Mouse (Mus musculus) forebrain, embryonic 11.5 days (tissue): Measurements from ENCODE around the gene Hdac11. TPM values are rescaled to one million over a fixed set of nuclear protein-coding genes. Genes with fewer than 3 reads are reported as not detected.

ENCODE experiments used
- ATAC-seq: fragments of 200-750 bp; cut with Nextera tagmentation; replicated peaks from 2 replicates; pipeline ENCODE4 v1.8.0; 2017; ENCODE audit warnings: moderate TSS enrichment; ENCODE audit not compliant: low FRiP score
- DNase-seq: peaks from one replicate; pipeline ENCODE4 v3.0.0-alpha.2; 2017; ENCODE audit warnings: low spot score
- H3K27ac ChIP-seq: fragments of 300-500 bp; sonication (generic); 2 replicates; pipeline ENCODE4 v1.5.1; 2014; ENCODE audit warnings: low read depth, low read length
- H3K27me3 ChIP-seq: fragments of 300-500 bp; sonication (generic); 2 replicates; pipeline ENCODE4 v1.6.1; 2014; ENCODE audit warnings: mild to moderate bottlenecking, low read length, mixed read lengths; ENCODE audit not compliant: control insufficient read depth, insufficient read depth
- H3K36me3 ChIP-seq: fragments of 300-500 bp; sonication (generic); 2 replicates; pipeline ENCODE4 v1.6.1; 2014; ENCODE audit warnings: mild to moderate bottlenecking, low read length, moderate library complexity, mixed read lengths; ENCODE audit not compliant: control insufficient read depth, insufficient read depth
- H3K4me1 ChIP-seq: fragments of 300-500 bp; sonication (generic); replicated peaks from 2 replicates; pipeline ENCODE4 v1.6.1; 2014; ENCODE audit warnings: low read length, mixed read lengths; ENCODE audit not compliant: control insufficient read depth, insufficient read depth
- H3K4me2 ChIP-seq: fragments of 300-500 bp; sonication (generic); 2 replicates; pipeline ENCODE4 v1.6.1; 2014; ENCODE audit warnings: low read depth, mild to moderate bottlenecking, low read length, moderate library complexity, mixed read lengths; ENCODE audit not compliant: severe bottlenecking
- H3K4me3 ChIP-seq: fragments of 300-500 bp; sonication (generic); 2 replicates; pipeline ENCODE4 v1.5.1; 2014; ENCODE audit warnings: low read depth, low read length
- H3K9ac ChIP-seq: fragments of 300-500 bp; sonication (generic); 2 replicates; pipeline ENCODE4 v1.6.1; 2014; ENCODE audit warnings: low read length
- H3K9me3 ChIP-seq: fragments of 300-500 bp; sonication (generic); 2 replicates; pipeline ENCODE4 v1.6.1; 2016; ENCODE audit warnings: low read length, mixed read lengths; ENCODE audit not compliant: control insufficient read depth
- WGBS: fragments of 180-500 bp; shearing (Covaris S2); extraction: QIAGEN DNeasy Blood & Tissue Kit; methylation state at CpG from one replicate; pipeline ENCODE4 v1.1.7; 2014; 5-methylcytosine and 5-hydroxymethylcytosine counted together
- polyA plus RNA-seq: library from polyadenylated mRNA; unstranded; fragments of >200 nt; fragmentation: Nextera tagmentation; extraction: Ambion mirVana; gene quantifications from 2 replicates; pipeline ENCODE4 v1.2.1, GENCODE M21; 2014

Gene Hdac11
- polyA plus RNA-seq, 1 experiment from 2014 or later, result 14.5 TPM

- Histone ChIP-seq H3K27ac (no peak overlapping the region), H3K4me1 (no peaks in the 10 kb centered on the region), H3K9me3 (no peaks in the 10 kb centered on the region), H3K4me3 (no peak overlapping the region), H3K9ac (no peak overlapping the region), H3K27me3 (no peaks in the 10 kb centered on the region), H3K4me2 (no peak overlapping the region), H3K36me3 (no peaks in the 10 kb centered on the region)
- no peak for DNase-seq
- 80% methylated on average over 3 of the region's 3 CpGs for WGBS
- no peak for ATAC-seq
Observed at GRCm38 (mm10) chr6:91192421-91192820, 36.0 kb downstream of the Hdac11 start.

- ATAC-seq, result no peak
- no peak overlapping the region for H3K4me2 ChIP-seq
- no peak overlapping the region for H3K4me3 ChIP-seq
- 65% methylated on average over 1 of the region's 1 CpGs for WGBS
- H3K9me3 ChIP-seq, result no peaks in the 10 kb centered on the region
- H3K27me3 ChIP-seq, result no peaks in the 10 kb centered on the region
- no peak overlapping the region for H3K9ac ChIP-seq
- no peak for DNase-seq
- H3K4me1 ChIP-seq, result no peaks in the 10 kb centered on the region
- H3K36me3 ChIP-seq, result no peaks in the 10 kb centered on the region
- H3K27ac ChIP-seq, result no peak overlapping the region
Observed at GRCm38 (mm10) chr6:91192851-91193545, 36.5 kb downstream of the Hdac11 start.

- Histone ChIP-seq H3K9ac (no peak overlapping the region), H3K9me3 (no peaks in the 10 kb centered on the region), H3K4me1 (peaks cover 11% of the 10 kb centered on the region), H3K27ac (no peak overlapping the region), H3K4me3 (no peak overlapping the region), H3K27me3 (no peaks in the 10 kb centered on the region), H3K4me2 (no peak overlapping the region), H3K36me3 (no peaks in the 10 kb centered on the region)
- 68% methylated on average over 2 of the region's 2 CpGs for WGBS
- DNase-seq, result no peak
- ATAC-seq, result no peak
Observed at GRCm38 (mm10) chr6:91198456-91198855, 42.0 kb downstream of the Hdac11 start.

- Histone ChIP-seq H3K9me3 (no peaks in the 10 kb centered on the region), H3K27ac (peak overlapping the region; percentile 51), H3K4me2 (no peak overlapping the region), H3K36me3 (no peaks in the 10 kb centered on the region), H3K4me1 (peaks cover 11% of the 10 kb centered on the region), H3K27me3 (no peaks in the 10 kb centered on the region), H3K4me3 (no peak overlapping the region), H3K9ac (peak overlapping the region; percentile 24; the same call in 1 of the 2 replicates)
- peak; percentile 82 for DNase-seq
- ATAC-seq, result peak; percentile 78
- 36% methylated on average over 8 of the region's 8 CpGs for WGBS
Observed at GRCm38 (mm10) chr6:91200429-91201188, 44.1 kb downstream of the Hdac11 start.

- H3K27ac ChIP-seq, result no peak overlapping the region
- no peak overlapping the region for H3K4me3 ChIP-seq
- H3K9ac ChIP-seq, result no peak overlapping the region
- H3K4me1 ChIP-seq, result peaks cover 11% of the 10 kb centered on the region
- DNase-seq (no peak), ATAC-seq (no peak)
- WGBS, result 89% methylated on average over 8 of the region's 8 CpGs
- no peak overlapping the region for H3K4me2 ChIP-seq
- no peaks in the 10 kb centered on the region for H3K9me3 ChIP-seq
- no peaks in the 10 kb centered on the region for H3K27me3 ChIP-seq
- no peaks in the 10 kb centered on the region for H3K36me3 ChIP-seq
Observed at GRCm38 (mm10) chr6:91201881-91202341, 45.4 kb downstream of the Hdac11 start.

GRCm38 (mm10) chr6:91202571-91202970, 46.1 kb downstream of the Hdac11 start:
- ATAC-seq (no peak), DNase-seq (no peak)
- WGBS, result 89% methylated on average over 4 of the region's 4 CpGs
- Histone ChIP-seq H3K9ac (no peak overlapping the region), H3K27me3 (no peaks in the 10 kb centered on the region), H3K27ac (no peak overlapping the region), H3K4me3 (no peak overlapping the region), H3K9me3 (no peaks in the 10 kb centered on the region), H3K4me1 (peaks cover 11% of the 10 kb centered on the region), H3K36me3 (no peaks in the 10 kb centered on the region), H3K4me2 (no peak overlapping the region)

- Histone ChIP-seq H3K27me3 (no peaks in the 10 kb centered on the region), H3K4me1 (peaks cover 10% of the 10 kb centered on the region), H3K9me3 (no peaks in the 10 kb centered on the region), H3K36me3 (no peaks in the 10 kb centered on the region), H3K4me3 (no peak overlapping the region), H3K27ac (no peak overlapping the region), H3K9ac (no peak overlapping the region), H3K4me2 (no peak overlapping the region)
- ATAC-seq, result no peak
- 89% methylated on average over 3 of the region's 3 CpGs for WGBS
- no peak for DNase-seq
Observed at GRCm38 (mm10) chr6:91205346-91205745, 48.9 kb downstream of the Hdac11 start.

- DNase-seq, result no peak
- 82% methylated on average over 5 of the region's 5 CpGs for WGBS
- no peak for ATAC-seq
- Histone ChIP-seq H3K9me3 (no peaks in the 10 kb centered on the region), H3K27ac (no peak overlapping the region), H3K4me3 (no peak overlapping the region), H3K4me2 (no peak overlapping the region), H3K27me3 (no peaks in the 10 kb centered on the region), H3K36me3 (no peaks in the 10 kb centered on the region), H3K9ac (no peak overlapping the region), H3K4me1 (peaks cover 6% of the 10 kb centered on the region)
Observed at GRCm38 (mm10) chr6:91205791-91206190, 49.3 kb downstream of the Hdac11 start.
